Mouse (Mus musculus) lung, adult 2 months (tissue): Measurements from ENCODE around the gene Atp5g1.

Experiments
- CTCF ChIP-seq: fragments of 200-500 bp; IDR thresholded peaks from 2 replicates; pipeline ENCODE4 v1.5.1; 2011; ENCODE audit warnings: mild to moderate bottlenecking, low read length, control low read depth; ENCODE audit not compliant: insufficient read depth
- POLR2A ChIP-seq: fragments of 200-500 bp; IDR thresholded peaks from 2 replicates; pipeline ENCODE4 v1.6.1; 2011; ENCODE audit warnings: low read depth, mild to moderate bottlenecking, control low read depth, low read length, borderline replicate concordance; ENCODE audit errors: extremely low read depth

- no peak for TF ChIP-seq POLR2A
- TF ChIP-seq CTCF = no peak
Observed at GRCm38 (mm10) chr11:96076221-96077105, 993 bp upstream of the Atp5g1 start.
